Mouse (Mus musculus): ENCODE measurements around the gene Mapk8ip3.
"Not testable (repeated sequence)": the region's sequence is repeated elsewhere in the genome, so short reads cannot be mapped to it uniquely, and the experiment has no call there.

The Mapk8ip3 gene

GRCm38 (mm10) chr17:24936259-24937237 is at the start of gene Mapk8ip3:
Gene Mapk8ip3, minus strand, starts transcription at chr17:24936977.
- DNase-seq (ENCODE audit: extremely low read depth, insufficient read length, low spot score), result peak; percentile 97

- no peak for DNase-seq (ENCODE audit: extremely low read depth, insufficient read length, low spot score)
Observed at GRCm38 (mm10) chr17:24960852-24961715, 24.3 kb upstream of the Mapk8ip3 start.

- DNase-seq (ENCODE audit: extremely low read depth, insufficient read length, low spot score), result peak; percentile 98
Observed at GRCm38 (mm10) chr17:24960135-24960851, 23.5 kb upstream of the Mapk8ip3 start, which contains the start of gene Jpt2. Gene Jpt2, minus strand, starts transcription at chr17:24960689.

GRCm38 (mm10) chr17:24959371-24959770 is 22.6 kb upstream of the Mapk8ip3 start:
- DNase-seq (ENCODE audit: extremely low read depth, insufficient read length, low spot score), result no peak

- no peak for DNase-seq (ENCODE audit: extremely low read depth, insufficient read length, low spot score)
Observed at GRCm38 (mm10) chr17:24953291-24953690, 16.5 kb upstream of the Mapk8ip3 start.

GRCm38 (mm10) chr17:24950671-24951070 is 13.9 kb upstream of the Mapk8ip3 start:
- DNase-seq (ENCODE audit: extremely low read depth, insufficient read length, low spot score), result no peak

- DNase-seq (ENCODE audit: extremely low read depth, insufficient read length, low spot score), result no peak
Observed at GRCm38 (mm10) chr17:24948204-24948603, 11.4 kb upstream of the Mapk8ip3 start.

- not testable (repeated sequence) for DNase-seq (ENCODE audit: extremely low read depth, insufficient read length, low spot score)
Observed at GRCm38 (mm10) chr17:24943589-24943988, 6.8 kb upstream of the Mapk8ip3 start.

- no peak for DNase-seq (ENCODE audit: extremely low read depth, insufficient read length, low spot score)
Observed at GRCm38 (mm10) chr17:24943036-24943435, 6.3 kb upstream of the Mapk8ip3 start.

GRCm38 (mm10) chr17:24942453-24942852 is 5.7 kb upstream of the Mapk8ip3 start:
- DNase-seq (ENCODE audit: extremely low read depth, insufficient read length, low spot score), result not testable (repeated sequence)

GRCm38 (mm10) chr17:24937266-24937665 is 489 bp upstream of the Mapk8ip3 start:
- no peak for DNase-seq (ENCODE audit: extremely low read depth, insufficient read length, low spot score)

- no peak for DNase-seq (ENCODE audit: extremely low read depth, insufficient read length, low spot score)
Observed at GRCm38 (mm10) chr17:24935666-24936065, 1.1 kb downstream of the Mapk8ip3 start.

- no peak for DNase-seq (ENCODE audit: extremely low read depth, insufficient read length, low spot score)
Observed at GRCm38 (mm10) chr17:24934926-24935325, 1.9 kb downstream of the Mapk8ip3 start.

- DNase-seq (ENCODE audit: extremely low read depth, insufficient read length, low spot score), result no peak
Observed at GRCm38 (mm10) chr17:24933163-24933562, 3.6 kb downstream of the Mapk8ip3 start.

- DNase-seq (ENCODE audit: extremely low read depth, insufficient read length, low spot score), result no peak
Observed at GRCm38 (mm10) chr17:24932431-24932830, 4.3 kb downstream of the Mapk8ip3 start.

- peak; percentile 63 for DNase-seq (ENCODE audit: extremely low read depth, insufficient read length, low spot score)
Observed at GRCm38 (mm10) chr17:24929506-24929905, 7.3 kb downstream of the Mapk8ip3 start.

- no peak for DNase-seq (ENCODE audit: extremely low read depth, insufficient read length, low spot score)
Observed at GRCm38 (mm10) chr17:24923246-24923645, 13.5 kb downstream of the Mapk8ip3 start.

GRCm38 (mm10) chr17:24913984-24914383 is 22.8 kb downstream of the Mapk8ip3 start:
- no peak for DNase-seq (ENCODE audit: extremely low read depth, insufficient read length, low spot score)

GRCm38 (mm10) chr17:24907591-24907990 is 29.2 kb downstream of the Mapk8ip3 start:
- no peak for DNase-seq (ENCODE audit: extremely low read depth, insufficient read length, low spot score)

- DNase-seq (ENCODE audit: extremely low read depth, insufficient read length, low spot score), result no peak
Observed at GRCm38 (mm10) chr17:24903767-24904166, 33.0 kb downstream of the Mapk8ip3 start.
